Mouse (Mus musculus) olfactory bulb, adult 2 months (tissue): ENCODE measurements around the gene Fbxo47.

Experiments
- CTCF ChIP-seq: fragments of 200-500 bp; IDR thresholded peaks from 2 replicates; pipeline ENCODE4 v1.5.1; 2012; ENCODE audit warnings: low read depth, mild to moderate bottlenecking, low read length, moderate library complexity; ENCODE audit not compliant: insufficient read depth
- POLR2A ChIP-seq: fragments of 200-500 bp; IDR thresholded peaks from 2 replicates; pipeline ENCODE4 v1.6.1; 2012; ENCODE audit warnings: mild to moderate bottlenecking, low read depth, low read length, moderate library complexity; ENCODE audit not compliant: insufficient read depth

DNA sequence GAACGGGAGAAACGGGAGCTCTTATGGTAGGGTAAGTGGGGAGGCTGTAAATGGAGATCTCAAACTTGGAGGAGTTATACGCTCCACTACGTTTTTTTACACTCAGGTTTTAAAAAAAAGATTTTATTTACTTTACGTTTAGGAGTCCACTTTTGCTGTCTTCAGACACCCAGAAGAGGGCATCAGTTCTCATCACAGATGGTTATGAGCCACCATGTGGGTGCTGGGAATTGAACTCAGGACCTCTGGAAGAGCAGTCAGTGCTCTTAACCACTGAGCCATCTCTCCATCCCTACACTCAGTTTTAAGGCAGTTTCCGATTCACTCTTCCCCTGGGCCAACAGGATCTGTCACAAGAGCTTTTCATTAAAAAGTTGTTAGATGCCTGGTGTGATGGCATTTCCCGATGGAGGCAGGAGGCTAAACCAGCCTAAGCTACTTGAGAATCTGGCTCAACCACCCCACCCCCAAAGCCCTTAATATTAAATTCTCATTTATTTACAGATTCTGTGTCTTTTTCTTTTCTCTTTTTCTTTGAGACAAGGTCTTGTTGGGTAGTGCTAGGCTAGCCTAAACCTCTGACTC is 739 bp upstream of the Fbxo47 start:
- TF ChIP-seq CTCF (no peak), POLR2A (no peak)
